Mouse (Mus musculus) v-Abl transformed pro-B cells (cell line): ENCODE results near the gene Clec4g.
"Not testable (repeated sequence)": the region's sequence is repeated elsewhere in the genome, so short reads cannot be mapped to it uniquely, and the experiment has no call there.

Experiments
- in situ Hi-C, 2 experiments: fragments of 400-800 bp; cut with MboI; formaldehyde crosslinking; loops; one replicate each; pipeline ENCODE4 v1.15.1; 2025; ENCODE audit not compliant: unreplicated experiment in 2 of 2

The Clec4g gene

GRCm38 (mm10) chr8:3720551-3720950, at the start of gene Clec4g:
Clec4g (minus strand) TSS chr8:3720651.
- in situ Hi-C loops, result loop anchor here (10.0 to 25.0 kb wide), 6 partner anchors 234 to 1067 kb away; partner anchors contain the start of genes Cd209c (in 1 of the 2), Cd209g (in 1 of the 2) and Shcbp1 (in 1 of the 2)

GRCm38 (mm10) chr8:3768641-3769040, 48.2 kb upstream of the Clec4g start:
- in situ Hi-C loops, result not testable (repeated sequence)

GRCm38 (mm10) chr8:3754261-3754850, 33.9 kb upstream of the Clec4g start:
- in situ Hi-C loops, result no loop called here

- in situ Hi-C loops, result loop anchor here in 1 of 2 experiments (25.0 kb wide), 1 partner anchor 664 kb away; no protein-coding TSS in a partner anchor
Measured at GRCm38 (mm10) chr8:3748761-3749160, 28.3 kb upstream of the Clec4g start, which contains the start of gene Cd209a. Cd209a (minus strand) TSS chr8:3748984.

- in situ Hi-C loops, result loop anchor here (10.0 to 25.0 kb wide), 2 partner anchors 388 to 675 kb away; no protein-coding TSS in a partner anchor
Measured at GRCm38 (mm10) chr8:3736947-3737346, 16.5 kb upstream of the Clec4g start.

- in situ Hi-C loops, result loop anchor here (10.0 to 25.0 kb wide), 2 partner anchors 389 to 677 kb away; no protein-coding TSS in a partner anchor
Measured at GRCm38 (mm10) chr8:3735599-3735998, 15.1 kb upstream of the Clec4g start.

- in situ Hi-C loops, result loop anchor here (10.0 to 25.0 kb wide), 2 partner anchors 391 to 678 kb away; no protein-coding TSS in a partner anchor
Measured at GRCm38 (mm10) chr8:3734084-3734483, 13.6 kb upstream of the Clec4g start.

GRCm38 (mm10) chr8:3721041-3721440, 590 bp upstream of the Clec4g start:
- in situ Hi-C loops, result loop anchor here (10.0 to 25.0 kb wide), 6 partner anchors 234 to 1066 kb away; partner anchors contain the start of genes Cd209c (in 1 of the 2), Cd209g (in 1 of the 2) and Shcbp1 (in 1 of the 2)

GRCm38 (mm10) chr8:3718559-3718958, 1.9 kb downstream of the Clec4g start:
- in situ Hi-C loops, result loop anchor here (10.0 to 25.0 kb wide), 6 partner anchors 236 to 1069 kb away; partner anchors contain the start of genes Cd209c (in 1 of the 2), Cd209g (in 1 of the 2) and Shcbp1 (in 1 of the 2)

GRCm38 (mm10) chr8:3717321-3717954, 3.0 kb downstream of the Clec4g start:
- in situ Hi-C loops, result loop anchor here (10.0 to 25.0 kb wide), 6 partner anchors 237 to 1070 kb away; partner anchors contain the start of genes Cd209c (in 1 of the 2), Cd209g (in 1 of the 2) and Shcbp1 (in 1 of the 2)

- in situ Hi-C loops, result loop anchor here (10.0 to 25.0 kb wide), 6 partner anchors 243 to 1076 kb away; partner anchors contain the start of genes Cd209c (in 1 of the 2), Cd209g (in 1 of the 2) and Shcbp1 (in 1 of the 2)
Measured at GRCm38 (mm10) chr8:3711646-3712045, 8.8 kb downstream of the Clec4g start.

GRCm38 (mm10) chr8:3710312-3710711, 10.1 kb downstream of the Clec4g start:
- in situ Hi-C loops, result loop anchor here (10.0 to 25.0 kb wide), 6 partner anchors 244 to 1077 kb away; partner anchors contain the start of genes Cd209c (in 1 of the 2), Cd209g (in 1 of the 2) and Shcbp1 (in 1 of the 2)

GRCm38 (mm10) chr8:3707611-3708010, 12.8 kb downstream of the Clec4g start:
- in situ Hi-C loops, result loop anchor here (25.0 kb wide), 4 partner anchors 430 to 1080 kb away; partner anchors contain the start of genes Cd209g (in 1 of the 2) and Shcbp1 (in 1 of the 2)

GRCm38 (mm10) chr8:3705711-3706110, 14.7 kb downstream of the Clec4g start:
- in situ Hi-C loops, result loop anchor here (25.0 kb wide), 4 partner anchors 432 to 1082 kb away; partner anchors contain the start of genes Cd209g (in 1 of the 2) and Shcbp1 (in 1 of the 2)

GRCm38 (mm10) chr8:3701491-3701890, 19.0 kb downstream of the Clec4g start:
- in situ Hi-C loops, result loop anchor here (25.0 kb wide), 4 partner anchors 436 to 1086 kb away; partner anchors contain the start of genes Cd209g (in 1 of the 2) and Shcbp1 (in 1 of the 2)

- in situ Hi-C loops, result no loop called here
Measured at GRCm38 (mm10) chr8:3694121-3694520, 26.3 kb downstream of the Clec4g start, which contains the start of gene Fcer2a. Fcer2a (minus strand) TSS chr8:3694175.

- in situ Hi-C loops, result no loop called here
Measured at GRCm38 (mm10) chr8:3690774-3691173, 29.7 kb downstream of the Clec4g start.

GRCm38 (mm10) chr8:3687537-3687936, 32.9 kb downstream of the Clec4g start:
- in situ Hi-C loops, result no loop called here

- in situ Hi-C loops, result no loop called here
Measured at GRCm38 (mm10) chr8:3685422-3685821, 35.0 kb downstream of the Clec4g start.

GRCm38 (mm10) chr8:3684530-3684929, 35.9 kb downstream of the Clec4g start:
- in situ Hi-C loops, result no loop called here
